Mouse (Mus musculus): ENCODE measurements around the gene Mbd6.

DNA sequence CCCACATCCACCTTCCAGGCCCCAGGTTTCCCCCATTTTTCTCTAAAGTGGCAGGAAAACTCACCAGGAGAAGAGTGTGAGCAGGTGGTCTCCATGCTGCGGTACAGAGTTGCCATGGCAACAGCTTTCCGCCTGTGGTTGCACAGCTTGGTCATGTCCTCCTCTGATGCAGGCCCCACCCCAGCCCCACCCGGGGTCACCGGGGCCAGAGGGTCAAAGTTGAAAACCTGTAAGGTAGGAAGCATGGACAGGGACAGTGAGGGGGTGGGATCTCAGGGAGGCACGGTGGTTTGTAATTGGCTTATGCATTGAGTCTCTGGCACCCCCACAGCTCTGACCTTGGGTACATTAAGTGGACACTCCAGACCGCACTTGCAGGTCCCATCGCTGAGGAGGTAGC lies 2.1 kb downstream of the Mbd6 start:
- TF ChIP-seq CTCF (IDR thresholded peaks at IDR 0.05; ENCODE audit: low read depth, low read length), result no peak
- no peak for TF ChIP-seq GATA1 (IDR thresholded peaks at IDR 0.05; ENCODE audit: borderline replicate concordance, low read length)
